Mouse (Mus musculus) layer of hippocampus, postnatal 36 days (tissue): Measurements from ENCODE around the gene Raet1e. TPM values are rescaled to one million over a fixed set of nuclear protein-coding genes. Genes with fewer than 3 reads are reported as not detected.
"Not testable (repeated sequence)": the region's sequence is repeated elsewhere in the genome, so short reads cannot be mapped to it uniquely, and the experiment has no call there.

Experiments used
- DNase-seq, 2 experiments: peaks; one replicate each; pipeline ENCODE4 v3.0.0; 2022
- total RNA-seq, 2 experiments: library from RNA; stranded (reverse); gene quantifications; 2 replicates each; pipeline ENCODE4 v1.2.3; 2021

The Raet1e gene
- total RNA-seq, 2 experiments from 2014 or later, result not detected

GRCm38 (mm10) chr10:22165328-22166003 lies 7.1 kb downstream of the Raet1e start:
- not testable (repeated sequence) for DNase-seq

- DNase-seq, result not testable (repeated sequence)
Observed at GRCm38 (mm10) chr10:22166025-22166424, 7.7 kb downstream of the Raet1e start.

GRCm38 (mm10) chr10:22167061-22167460 lies 8.7 kb downstream of the Raet1e start:
- not testable (repeated sequence) for DNase-seq

GRCm38 (mm10) chr10:22169116-22169515 lies 10.7 kb downstream of the Raet1e start:
- DNase-seq, result not testable (repeated sequence)

- DNase-seq, result not testable (repeated sequence)
Observed at GRCm38 (mm10) chr10:22172431-22173334, 14.3 kb downstream of the Raet1e start.

- not testable (repeated sequence) for DNase-seq
Observed at GRCm38 (mm10) chr10:22173335-22174189, 15.2 kb downstream of the Raet1e start.

GRCm38 (mm10) chr10:22174190-22174487 lies 15.8 kb downstream of the Raet1e start:
- not testable (repeated sequence) for DNase-seq

GRCm38 (mm10) chr10:22176515-22176914 lies 18.1 kb downstream of the Raet1e start:
- not testable (repeated sequence) for DNase-seq

GRCm38 (mm10) chr10:22191035-22191434 lies 32.7 kb downstream of the Raet1e start:
- DNase-seq, result not testable (repeated sequence)

GRCm38 (mm10) chr10:22201352-22201751 lies 43.0 kb downstream of the Raet1e start:
- not testable (repeated sequence) for DNase-seq

GRCm38 (mm10) chr10:22202784-22203583 lies 44.6 kb downstream of the Raet1e start:
- not testable (repeated sequence) for DNase-seq

GRCm38 (mm10) chr10:22206443-22206842 lies 48.1 kb downstream of the Raet1e start:
- DNase-seq, result not testable (repeated sequence)

- DNase-seq, result peak; percentile 10 to 27
Observed at GRCm38 (mm10) chr10:22212012-22212696, 53.8 kb downstream of the Raet1e start.

GRCm38 (mm10) chr10:22223474-22224349 lies 65.3 kb downstream of the Raet1e start:
- DNase-seq, result peak in 1 of 2 experiments; percentile 17

GRCm38 (mm10) chr10:22265060-22265459 lies 106.7 kb downstream of the Raet1e start:
- no peak for DNase-seq

- not testable (repeated sequence) for DNase-seq
Observed at GRCm38 (mm10) chr10:22270879-22271786, 112.8 kb downstream of the Raet1e start.

- not testable (repeated sequence) for DNase-seq
Observed at GRCm38 (mm10) chr10:22272914-22273683, 114.7 kb downstream of the Raet1e start.
